Mouse (Mus musculus) midbrain, embryonic 12.5 days (tissue): ENCODE data around the gene Tm9sf1. TPM values are rescaled to one million over a fixed set of nuclear protein-coding genes. Genes with fewer than 3 reads are reported as not detected.

Source experiments
- ATAC-seq: fragments of 200-750 bp; cut with Nextera tagmentation; 2 replicates; pipeline ENCODE4 v1.8.0; 2017; ENCODE audit warnings: low read depth, moderate TSS enrichment, moderate library complexity; ENCODE audit not compliant: low FRiP score
- H3K27ac ChIP-seq: fragments of 300-500 bp; sonication (generic); replicated peaks from 2 replicates; pipeline ENCODE4 v1.5.1; 2016; ENCODE audit warnings: mild to moderate bottlenecking
- H3K27me3 ChIP-seq: fragments of 300-500 bp; sonication (generic); 2 replicates; pipeline ENCODE4 v1.6.1; 2016; ENCODE audit warnings: mild to moderate bottlenecking
- H3K36me3 ChIP-seq: fragments of 300-500 bp; sonication (generic); 2 replicates; pipeline ENCODE4 v1.6.1; 2016
- H3K4me1 ChIP-seq: fragments of 300-500 bp; sonication (generic); 2 replicates; pipeline ENCODE4 v1.6.1; 2016
- H3K4me2 ChIP-seq: fragments of 300-500 bp; sonication (generic); replicated peaks from 2 replicates; pipeline ENCODE4 v1.6.1; 2016; ENCODE audit warnings: mild to moderate bottlenecking, moderate library complexity
- H3K4me3 ChIP-seq: fragments of 300-500 bp; sonication (generic); 2 replicates; pipeline ENCODE4 v1.5.1; 2016; ENCODE audit warnings: mild to moderate bottlenecking
- H3K9ac ChIP-seq: fragments of 300-500 bp; sonication (generic); replicated peaks from 2 replicates; pipeline ENCODE4 v1.6.1; 2016; ENCODE audit warnings: mild to moderate bottlenecking, moderate library complexity
- H3K9me3 ChIP-seq: fragments of 300-500 bp; sonication (generic); 2 replicates; pipeline ENCODE4 v1.6.1; 2016; ENCODE audit warnings: mild to moderate bottlenecking
- whole genome bisulfite sequencing: fragments of 180-500 bp; shearing (Covaris S2); methylation state at CpG from one replicate; pipeline ENCODE4 v1.1.7; 2016; 5-methylcytosine and 5-hydroxymethylcytosine counted together
- polyA plus RNA-seq: library from polyadenylated mRNA; unstranded; fragments of >200 nt; fragmentation: Nextera tagmentation; extraction: Ambion mirVana; gene quantifications from 2 replicates; pipeline ENCODE4 v1.2.1, GENCODE M21; 2016

Tm9sf1 gene
- polyA plus RNA-seq, 1 experiment from 2014 or later = 64.0 TPM

DNA sequence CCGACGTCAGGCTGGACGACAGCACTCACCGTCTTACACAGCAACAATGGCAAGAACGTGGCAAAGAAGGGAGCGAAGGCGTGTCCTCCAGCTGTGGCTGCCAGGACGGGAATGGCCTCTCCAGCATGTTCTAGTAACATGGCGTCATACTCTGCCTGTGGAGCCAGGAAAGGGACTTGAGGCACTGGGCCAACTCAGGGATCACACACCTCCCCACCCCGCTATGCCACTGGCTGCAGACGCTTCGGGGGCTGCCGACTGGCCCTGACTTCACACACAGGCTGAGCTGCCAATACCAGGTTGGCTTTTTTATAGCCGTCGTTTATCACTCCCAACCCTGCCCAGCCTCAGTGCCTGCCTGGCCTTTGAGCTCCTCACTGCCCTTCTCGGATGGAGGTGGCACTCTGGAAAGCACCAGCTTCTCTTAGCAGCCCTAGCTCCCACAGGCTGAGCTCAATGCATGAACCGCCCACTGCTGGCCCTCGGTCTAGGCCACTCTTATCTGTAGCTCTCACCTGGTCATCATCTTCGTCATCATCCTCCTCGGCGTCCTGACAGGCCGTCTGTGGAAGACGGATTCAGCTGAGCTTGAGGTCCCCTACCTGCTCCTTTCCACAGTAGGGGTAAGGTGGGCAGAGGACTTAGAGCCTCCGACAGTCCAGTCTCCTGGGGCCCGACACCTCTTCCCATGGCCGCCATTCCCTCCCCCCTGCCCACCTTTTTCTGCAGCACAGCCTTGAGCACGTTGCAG lies 15.4 kb downstream of the Tm9sf1 start:
- 93% methylated on average over 27 of the region's 27 CpGs for WGBS
- Histone ChIP-seq H3K9ac (no peak overlapping the region), H3K4me1 (no peaks in the 10 kb centered on the region), H3K4me2 (no peak overlapping the region), H3K27ac (no peak overlapping the region), H3K36me3 (peaks cover 97% of the 10 kb centered on the region), H3K9me3 (no peaks in the 10 kb centered on the region), H3K4me3 (no peak overlapping the region), H3K27me3 (no peaks in the 10 kb centered on the region)
- ATAC-seq = no peak

GRCm38 (mm10) chr14:55618486-55619195 lies 25.0 kb downstream of the Tm9sf1 start:
- Histone ChIP-seq H3K27me3 (peaks cover 9% of the 10 kb centered on the region), H3K9me3 (no peaks in the 10 kb centered on the region), H3K4me1 (0 out of 2 replicates have a peak, but pooled peaks cover 9% of the 10 kb centered on the region), H3K9ac (no peak overlapping the region), H3K36me3 (0 out of 2 replicates have a peak, but pooled peaks cover 1% of the 10 kb centered on the region), H3K4me3 (peak overlapping the region; percentile 19), H3K4me2 (peak overlapping the region; percentile 30), H3K27ac (no peak overlapping the region)
- no peak for ATAC-seq
- WGBS = 53% methylated on average over 22 of the region's 22 CpGs

DNA sequence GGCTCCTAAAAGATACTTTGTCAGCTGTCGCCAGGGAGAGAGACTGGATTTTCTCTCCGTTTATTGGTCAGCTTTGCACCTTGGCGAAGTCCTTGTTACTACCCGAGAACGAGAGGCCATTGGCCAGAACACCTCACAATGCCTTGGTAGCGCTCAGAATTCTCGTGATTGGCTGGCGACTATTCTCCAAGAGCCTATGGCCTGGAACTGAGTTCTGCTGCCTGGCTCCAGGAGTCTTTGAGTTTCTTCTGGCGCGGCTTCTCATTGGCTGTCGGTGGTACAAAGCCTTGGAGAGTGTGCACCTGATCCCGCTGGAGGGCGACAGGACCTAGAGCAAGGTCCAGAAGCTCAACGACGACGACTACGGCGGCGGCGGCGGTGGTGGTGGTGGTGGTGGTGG lies 25.8 kb downstream of the Tm9sf1 start, which contains the start of gene Rec8:
Rec8 (plus strand) TSS at position 216 of the 400 bp plus-strand sequence.
- peak; percentile 54; the same call in 1 of the 2 replicates for ATAC-seq
- H3K4me1 ChIP-seq = 0 out of 2 replicates have a peak, but pooled peaks cover 9% of the 10 kb centered on the region
- no peak within 1 kb of the TSS for H3K9ac ChIP-seq
- peaks cover 9% of the 10 kb centered on the region for H3K27me3 ChIP-seq
- H3K9me3 ChIP-seq = no peaks in the 10 kb centered on the region
- WGBS = 25% methylated on average over 21 of the region's 21 CpGs
- peak within 1 kb of the TSS; percentile 30 for H3K4me2 ChIP-seq
- no peak within 1 kb of the TSS for H3K27ac ChIP-seq
- peak within 1 kb of the TSS; percentile 19 for H3K4me3 ChIP-seq
- no peaks in the 10 kb centered on the region for H3K36me3 ChIP-seq

GRCm38 (mm10) chr14:55616844-55617243 lies 26.8 kb downstream of the Tm9sf1 start:
- Histone ChIP-seq H3K9ac (no peak overlapping the region), H3K27me3 (peaks cover 9% of the 10 kb centered on the region), H3K4me1 (0 out of 2 replicates have a peak, but pooled peaks cover 9% of the 10 kb centered on the region), H3K9me3 (no peaks in the 10 kb centered on the region), H3K36me3 (no peaks in the 10 kb centered on the region), H3K27ac (no peak overlapping the region), H3K4me2 (no peak overlapping the region), H3K4me3 (no peak overlapping the region)
- 63% methylated on average over 2 of the region's 2 CpGs for WGBS
- no peak for ATAC-seq

DNA sequence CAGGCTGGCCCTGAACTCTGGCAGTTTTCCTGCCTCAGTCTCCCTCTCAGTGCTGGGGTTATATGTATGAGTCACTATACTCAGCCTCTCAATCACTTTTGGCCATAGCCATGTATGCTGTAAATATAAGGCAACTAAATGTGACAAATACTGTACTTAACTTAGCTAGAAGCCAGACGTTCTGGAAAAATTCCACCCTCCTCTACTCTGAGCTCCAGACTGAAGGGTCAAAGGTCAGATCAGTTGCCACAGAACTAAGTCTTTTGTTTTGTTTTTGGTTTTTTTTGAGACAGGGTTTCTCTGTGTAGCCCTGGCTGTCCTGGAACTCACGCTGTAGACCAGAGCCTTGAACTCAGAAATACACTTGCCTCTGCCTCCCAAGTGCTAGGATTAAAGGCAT lies 27.7 kb downstream of the Tm9sf1 start:
- Histone ChIP-seq H3K9ac (no peak overlapping the region), H3K4me3 (no peak overlapping the region), H3K9me3 (no peaks in the 10 kb centered on the region), H3K4me2 (no peak overlapping the region), H3K4me1 (0 out of 2 replicates have a peak, but pooled peaks cover 9% of the 10 kb centered on the region), H3K27ac (no peak overlapping the region), H3K27me3 (peaks cover 9% of the 10 kb centered on the region), H3K36me3 (no peaks in the 10 kb centered on the region)
- WGBS = 52% methylated on average over 2 of the region's 2 CpGs
- ATAC-seq = no peak

- no peak for ATAC-seq
- WGBS = 87% methylated on average over 7 of the region's 7 CpGs
- no peaks in the 10 kb centered on the region for H3K9me3 ChIP-seq
- peaks cover 9% of the 10 kb centered on the region for H3K27me3 ChIP-seq
- H3K4me2 ChIP-seq = no peak overlapping the region
- no peak overlapping the region for H3K9ac ChIP-seq
- 0 out of 2 replicates have a peak, but pooled peaks cover 9% of the 10 kb centered on the region for H3K4me1 ChIP-seq
- no peak overlapping the region for H3K4me3 ChIP-seq
- no peak overlapping the region for H3K27ac ChIP-seq
- no peaks in the 10 kb centered on the region for H3K36me3 ChIP-seq
These were observed 28.9 kb downstream of the Tm9sf1 start for GRCm38 (mm10) chr14:55614565-55615178.

GRCm38 (mm10) chr14:55613346-55613745 lies 30.3 kb downstream of the Tm9sf1 start:
- Histone ChIP-seq H3K27me3 (peaks cover 6% of the 10 kb centered on the region), H3K27ac (no peak overlapping the region), H3K4me2 (no peak overlapping the region), H3K4me1 (0 out of 2 replicates have a peak, but pooled peaks cover 5% of the 10 kb centered on the region), H3K4me3 (no peak overlapping the region), H3K9ac (no peak overlapping the region), H3K9me3 (no peaks in the 10 kb centered on the region), H3K36me3 (peaks cover 12% of the 10 kb centered on the region)
- WGBS = 78% methylated on average over 6 of the region's 6 CpGs
- no peak for ATAC-seq

DNA sequence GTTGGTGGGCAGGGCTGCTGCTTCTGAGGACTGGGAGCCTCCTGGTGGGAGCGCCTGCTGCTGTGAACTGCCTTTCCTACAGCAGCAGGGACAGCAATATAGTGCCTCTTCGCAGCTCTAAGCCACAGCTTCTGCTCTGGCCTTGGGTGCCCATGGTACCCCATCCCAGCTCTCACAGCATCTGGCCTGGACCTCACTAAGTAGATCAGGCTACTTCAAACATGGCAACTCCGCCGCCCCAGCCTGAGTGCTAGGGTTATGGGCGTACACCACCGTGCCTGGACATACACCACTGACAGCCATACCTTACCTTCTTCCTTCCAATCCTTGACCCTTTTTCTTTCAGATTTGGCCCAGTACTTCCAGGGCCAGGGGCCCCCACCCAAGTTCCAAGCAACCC lies 35.3 kb downstream of the Tm9sf1 start:
- Histone ChIP-seq H3K27me3 (no peaks in the 10 kb centered on the region), H3K4me2 (no peak overlapping the region), H3K9ac (no peak overlapping the region), H3K36me3 (peaks cover 44% of the 10 kb centered on the region), H3K4me3 (no peak overlapping the region), H3K27ac (no peak overlapping the region), H3K9me3 (no peaks in the 10 kb centered on the region), H3K4me1 (peaks cover 10% of the 10 kb centered on the region; the same call in 1 of the 2 replicates)
- WGBS = 97% methylated on average over 6 of the region's 6 CpGs
- ATAC-seq = no peak

DNA sequence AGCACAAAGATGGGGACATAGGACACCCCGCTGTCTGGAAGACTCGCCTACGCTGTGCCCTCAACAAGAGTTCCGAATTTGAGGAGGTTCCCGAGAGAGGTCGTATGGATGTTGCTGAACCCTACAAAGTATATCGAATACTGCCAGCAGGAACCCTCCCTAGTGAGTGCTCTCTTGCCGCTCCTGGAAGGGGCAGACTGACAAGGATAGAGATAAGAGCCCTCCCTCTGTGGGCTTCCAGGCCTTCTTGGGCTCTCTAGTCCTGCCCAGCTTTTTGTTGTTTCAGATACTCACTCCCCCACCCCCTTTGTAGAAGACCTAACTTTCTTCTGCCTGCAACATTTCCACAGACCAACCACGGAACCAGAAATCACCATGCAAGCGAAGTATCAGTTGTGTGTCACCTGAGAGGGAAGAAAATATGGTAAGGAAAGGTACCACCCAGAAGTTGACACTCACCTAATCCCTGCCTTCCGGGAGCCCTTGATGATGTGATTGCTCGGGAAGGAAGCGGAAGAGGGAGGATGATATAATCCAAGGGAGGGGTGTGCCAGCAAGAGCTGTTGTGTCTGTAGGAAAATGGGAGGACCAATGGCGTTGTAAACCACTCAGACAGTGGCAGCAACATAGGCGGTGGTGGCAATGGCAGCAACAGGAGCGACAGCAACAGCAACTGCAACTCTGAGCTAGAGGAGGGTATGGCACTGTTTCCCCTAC lies 37.7 kb downstream of the Tm9sf1 start:
- no peak overlapping the region for H3K4me3 ChIP-seq
- 95% methylated on average over 16 of the region's 16 CpGs for WGBS
- H3K9me3 ChIP-seq = no peaks in the 10 kb centered on the region
- H3K27ac ChIP-seq = no peak overlapping the region
- H3K9ac ChIP-seq = no peak overlapping the region
- ATAC-seq = no peak
- no peak overlapping the region for H3K4me2 ChIP-seq
- peaks cover 68% of the 10 kb centered on the region for H3K36me3 ChIP-seq
- no peaks in the 10 kb centered on the region for H3K27me3 ChIP-seq
- H3K4me1 ChIP-seq = peaks cover 10% of the 10 kb centered on the region; the same call in 1 of the 2 replicates

- no peaks in the 10 kb centered on the region for H3K9me3 ChIP-seq
- 93% methylated on average over 11 of the region's 11 CpGs for WGBS
- no peak overlapping the region for H3K9ac ChIP-seq
- H3K4me1 ChIP-seq = peaks cover 10% of the 10 kb centered on the region; the same call in 1 of the 2 replicates
- ATAC-seq = no peak
- no peak overlapping the region for H3K4me3 ChIP-seq
- no peak overlapping the region for H3K27ac ChIP-seq
- H3K36me3 ChIP-seq = peaks cover 79% of the 10 kb centered on the region
- H3K4me2 ChIP-seq = no peak overlapping the region
- no peaks in the 10 kb centered on the region for H3K27me3 ChIP-seq
These were observed 38.8 kb downstream of the Tm9sf1 start for GRCm38 (mm10) chr14:55604823-55605222.
